Mouse (Mus musculus): ENCODE results near the gene Gm10643. TPM values are rescaled to one million over a fixed set of nuclear protein-coding genes. Genes with fewer than 3 reads are reported as not detected.
A peak's percentile ranks its signal among the peaks of the same experiment; 100 is the strongest.

Gene Gm10643
- total and polyA plus RNA-seq, 2 experiments from 2014 or later = 1.6 to 4.7 TPM

GRCm38 (mm10) chr8:84015833-84016232 lies 49.1 kb downstream of the Gm10643 start:
- Histone ChIP-seq H3K27me3 (ENCODE audit: insufficient read depth, low read length) (peaks cover 5% of the 10 kb centered on the region), H3K4me3 (ENCODE audit: low read depth, low read length) (no peak overlapping the region), H3K36me3 (ENCODE audit: insufficient read depth) (no peaks in the 10 kb centered on the region), H3K27ac (ENCODE audit: low read depth, low read length) (no peak overlapping the region), H3K9me3 (ENCODE audit: low read length) (no peaks in the 10 kb centered on the region), H3K9ac (no peak overlapping the region), H3K4me2 (ENCODE audit: low read depth) (no peak overlapping the region), H3K4me1 (ENCODE audit: insufficient read depth) (peaks cover 12% of the 10 kb centered on the region; the same call in 1 of the 2 replicates)
- peak; percentile 3; the same call in 1 of the 2 replicates for TF ChIP-seq CTCF (IDR thresholded peaks at IDR 0.05; ENCODE audit: low read depth)
- ATAC-seq = no peak
- DNase-seq = no peak
- 91% methylated on average over 5 of the region's 5 CpGs for WGBS

MicroRNAs encoded within 50 kb of the gene (microRNA counts, 519-probe panel; counts per million panel counts)
- 4,164 counts per million, percentile 50 among the panel's probes with 10 or more counts for microRNA mmu-miR-709

Small RNAs within 50 kb of the gene (microRNA-seq; reads per million reads assigned to microRNA genes)
- 0 reads per million in 2 experiments for gene Mir709

Other genes with a start within 250 kb of the Gm10643 start
- 248 and 259 TPM in 2 replicates for gene Adgrl1, start 165.0 kb downstream of the Gm10643 start, total RNA-seq (2014; rRNA removed)
- gene Adgrl1, start 165.0 kb downstream of the Gm10643 start, polyA plus RNA-seq (2015; fragmentation: Nextera tagmentation; extraction: Ambion mirVana) = 38.5 and 56.5 TPM in 2 replicates
- gene Gm10644, start 109.9 kb downstream of the Gm10643 start, total RNA-seq (2014; rRNA removed) = 0.14 and 0.31 TPM in 2 replicates
- 0.14 and 0.40 TPM in 2 replicates for gene Gm10644, start 109.9 kb downstream of the Gm10643 start, polyA plus RNA-seq (2015; fragmentation: Nextera tagmentation; extraction: Ambion mirVana)
- 1.7 and 5.0 TPM in 2 replicates for gene Asf1b, start 109.6 kb downstream of the Gm10643 start, total RNA-seq (2014; rRNA removed)
- 4.7 and 5.1 TPM in 2 replicates for gene Asf1b, start 109.6 kb downstream of the Gm10643 start, polyA plus RNA-seq (2015; fragmentation: Nextera tagmentation; extraction: Ambion mirVana)
- gene Prkaca, start 92.1 kb downstream of the Gm10643 start, total RNA-seq (2014; rRNA removed) = 133 and 151 TPM in 2 replicates
- gene Prkaca, start 92.1 kb downstream of the Gm10643 start, polyA plus RNA-seq (2015; fragmentation: Nextera tagmentation; extraction: Ambion mirVana) = 172 and 215 TPM in 2 replicates
- 116 and 117 TPM in 2 replicates for gene Samd1, start 67.5 kb downstream of the Gm10643 start, total RNA-seq (2014; rRNA removed)
- 6.7 and 6.9 TPM in 2 replicates for gene Samd1, start 67.5 kb downstream of the Gm10643 start, polyA plus RNA-seq (2015; fragmentation: Nextera tagmentation; extraction: Ambion mirVana)
- gene 1700067K01Rik, start 63.6 kb downstream of the Gm10643 start, total RNA-seq (2014; rRNA removed) = 0.15 and 0.81 TPM in 2 replicates
- gene 1700067K01Rik, start 63.6 kb downstream of the Gm10643 start, polyA plus RNA-seq (2015; fragmentation: Nextera tagmentation; extraction: Ambion mirVana) = 0.36 and 0.86 TPM in 2 replicates
- not detected in 2 replicates for gene 2210011C24Rik, start 53.0 kb downstream of the Gm10643 start, total RNA-seq (2014; rRNA removed)
- gene 2210011C24Rik, start 53.0 kb downstream of the Gm10643 start, polyA plus RNA-seq (2015; fragmentation: Nextera tagmentation; extraction: Ambion mirVana) = 0.38 and 1.2 TPM in 2 replicates
- gene Palm3, start 43.7 kb downstream of the Gm10643 start, total RNA-seq (2014; rRNA removed) = 2.7 and 5.4 TPM in 2 replicates
- gene Palm3, start 43.7 kb downstream of the Gm10643 start, polyA plus RNA-seq (2015; fragmentation: Nextera tagmentation; extraction: Ambion mirVana) = 2.8 and 4.3 TPM in 2 replicates
- gene Il27ra, start 22.5 kb downstream of the Gm10643 start, total RNA-seq (2014; rRNA removed) = 0.31 and 0.86 TPM in 2 replicates
- 0.29 and 0.45 TPM in 2 replicates for gene Il27ra, start 22.5 kb downstream of the Gm10643 start, polyA plus RNA-seq (2015; fragmentation: Nextera tagmentation; extraction: Ambion mirVana)
- gene Rln3, start 20.1 kb downstream of the Gm10643 start, total RNA-seq (2014; rRNA removed) = 0.33 TPM in 1 of 2 replicates, not detected in the other
- gene Rln3, start 20.1 kb downstream of the Gm10643 start, polyA plus RNA-seq (2015; fragmentation: Nextera tagmentation; extraction: Ambion mirVana) = not detected in 2 replicates
- gene Rfx1, start 1.7 kb upstream of the Gm10643 start, total RNA-seq (2014; rRNA removed) = 22.2 and 31.2 TPM in 2 replicates
- gene Rfx1, start 1.7 kb upstream of the Gm10643 start, polyA plus RNA-seq (2015; fragmentation: Nextera tagmentation; extraction: Ambion mirVana) = 4.4 and 6.2 TPM in 2 replicates
- 49.5 and 63.2 TPM in 2 replicates for gene Dcaf15, start 39.6 kb upstream of the Gm10643 start, total RNA-seq (2014; rRNA removed)
- gene Dcaf15, start 39.6 kb upstream of the Gm10643 start, polyA plus RNA-seq (2015; fragmentation: Nextera tagmentation; extraction: Ambion mirVana) = 16.3 and 17.2 TPM in 2 replicates
- gene Podnl1, start 60.9 kb upstream of the Gm10643 start, total RNA-seq (2014; rRNA removed) = 0.08 and 0.24 TPM in 2 replicates
- gene Podnl1, start 60.9 kb upstream of the Gm10643 start, polyA plus RNA-seq (2015; fragmentation: Nextera tagmentation; extraction: Ambion mirVana) = 0.09 and 0.23 TPM in 2 replicates
- gene Cc2d1a, start 82.8 kb upstream of the Gm10643 start, total RNA-seq (2014; rRNA removed) = 64.2 and 70.1 TPM in 2 replicates
- gene Cc2d1a, start 82.8 kb upstream of the Gm10643 start, polyA plus RNA-seq (2015; fragmentation: Nextera tagmentation; extraction: Ambion mirVana) = 36.3 and 48.4 TPM in 2 replicates
- gene 4930432K21Rik, start 82.9 kb upstream of the Gm10643 start, total RNA-seq (2014; rRNA removed) = 3.5 and 6.0 TPM in 2 replicates
- gene 4930432K21Rik, start 82.9 kb upstream of the Gm10643 start, polyA plus RNA-seq (2015; fragmentation: Nextera tagmentation; extraction: Ambion mirVana) = 2.4 and 3.3 TPM in 2 replicates
- 1.7 and 3.2 TPM in 2 replicates for gene Nanos3, start 120.1 kb upstream of the Gm10643 start, total RNA-seq (2014; rRNA removed)
- 10.0 and 13.3 TPM in 2 replicates for gene Nanos3, start 120.1 kb upstream of the Gm10643 start, polyA plus RNA-seq (2015; fragmentation: Nextera tagmentation; extraction: Ambion mirVana)
- gene Zswim4, start 171.9 kb upstream of the Gm10643 start, total RNA-seq (2014; rRNA removed) = 36.5 and 47.7 TPM in 2 replicates
- 15.1 and 15.5 TPM in 2 replicates for gene Zswim4, start 171.9 kb upstream of the Gm10643 start, polyA plus RNA-seq (2015; fragmentation: Nextera tagmentation; extraction: Ambion mirVana)
- 130 and 146 TPM in 2 replicates for gene D8Ertd738e, start 184.6 kb upstream of the Gm10643 start, total RNA-seq (2014; rRNA removed)
- 255 and 310 TPM in 2 replicates for gene D8Ertd738e, start 184.6 kb upstream of the Gm10643 start, polyA plus RNA-seq (2015; fragmentation: Nextera tagmentation; extraction: Ambion mirVana)
- 36.2 and 36.4 TPM in 2 replicates for gene Mri1, start 192.2 kb upstream of the Gm10643 start, total RNA-seq (2014; rRNA removed)
- 32.0 and 39.8 TPM in 2 replicates for gene Mri1, start 192.2 kb upstream of the Gm10643 start, polyA plus RNA-seq (2015; fragmentation: Nextera tagmentation; extraction: Ambion mirVana)
- 23.3 and 23.4 TPM in 2 replicates for gene Ccdc130, start 205.2 kb upstream of the Gm10643 start, total RNA-seq (2014; rRNA removed)
- gene Ccdc130, start 205.2 kb upstream of the Gm10643 start, polyA plus RNA-seq (2015; fragmentation: Nextera tagmentation; extraction: Ambion mirVana) = 22.2 and 22.4 TPM in 2 replicates